Mouse (Mus musculus) kidney, adult 2 months (tissue): ENCODE data around the gene Ube2e2. TPM values are rescaled to one million over a fixed set of nuclear protein-coding genes. Genes with fewer than 3 reads are reported as not detected.
A peak's percentile ranks its signal among the peaks of the same experiment; 100 is the strongest.

Source experiments
- DNase-seq: peaks from one replicate; pipeline ENCODE4 v3.0.0; 2021
- H3K27ac ChIP-seq: fragments of 200-500 bp; 2 replicates; pipeline ENCODE4 v1.5.1; 2012; ENCODE audit warnings: low read depth, low read length, control low read depth, inconsistent platforms; ENCODE audit not compliant: insufficient read depth
- H3K27me3 ChIP-seq: fragments of 200-500 bp; replicated peaks from 2 replicates; pipeline ENCODE4 v1.6.1; 2012; ENCODE audit warnings: mild to moderate bottlenecking, moderate library complexity, low read length, inconsistent platforms; ENCODE audit not compliant: control insufficient read depth, insufficient read depth
- H3K36me3 ChIP-seq: fragments of 200-500 bp; 2 replicates; pipeline ENCODE4 v1.6.1; 2012; ENCODE audit warnings: mild to moderate bottlenecking, moderate library complexity, low read length, inconsistent platforms; ENCODE audit not compliant: control insufficient read depth, insufficient read depth
- H3K4me1 ChIP-seq: fragments of 200-500 bp; 2 replicates; pipeline ENCODE4 v1.6.1; 2011; ENCODE audit warnings: low read length; ENCODE audit not compliant: control insufficient read depth, insufficient read depth
- H3K4me3 ChIP-seq: fragments of 200-500 bp; 2 replicates; pipeline ENCODE4 v1.5.1; 2011; ENCODE audit warnings: mild to moderate bottlenecking, low read depth, low read length, control low read depth; ENCODE audit not compliant: insufficient read depth
- CTCF ChIP-seq: fragments of 200-500 bp; conservative IDR thresholded peaks from 2 replicates; pipeline ENCODE4 v1.5.1; 2011; ENCODE audit warnings: low read depth, mild to moderate bottlenecking, control low read depth, low read length, moderate library complexity, mixed read lengths; ENCODE audit not compliant: insufficient read depth, insufficient read length
- POLR2A ChIP-seq: fragments of 200-500 bp; IDR thresholded peaks from one replicate; pipeline ENCODE4 v1.6.1; 2011; ENCODE audit warnings: low read depth, low read length, control low read depth
- WGBS: fragments of 180-500 bp; shearing (Covaris S2); methylation state at CpG from one replicate; pipeline ENCODE4 v1.1.7; 2018; 5-methylcytosine and 5-hydroxymethylcytosine counted together
- polyA plus RNA-seq: library from polyadenylated mRNA; depleted of rRNA; stranded (reverse); fragments of >200 nt; gene quantifications from 2 replicates; pipeline ENCODE4 v1.2.3, GENCODE M21; 2012

The Ube2e2 gene
- polyA plus RNA-seq, 1 experiment, result 56.7 TPM

- TF ChIP-seq POLR2A (no peak), CTCF (no peak)
- 37% methylated on average over 2 of the region's 2 CpGs for WGBS
- DNase-seq, result peak; percentile 13
- H3K36me3 ChIP-seq, result no peaks in the 10 kb centered on the region
- H3K4me1 ChIP-seq, result no peaks in the 10 kb centered on the region
- H3K27me3 ChIP-seq, result no peaks in the 10 kb centered on the region
- H3K27ac ChIP-seq, result no peak overlapping the region
- H3K4me3 ChIP-seq, result no peak overlapping the region
Observed at GRCm38 (mm10) chr14:18663666-18664065, 230.4 kb downstream of the Ube2e2 start.

GRCm38 (mm10) chr14:18657777-18658753, 236.0 kb downstream of the Ube2e2 start:
- TF ChIP-seq CTCF, result no peak
- no peak for TF ChIP-seq POLR2A
- WGBS, result 72% methylated on average over 4 of the region's 4 CpGs
- Histone ChIP-seq H3K4me3 (no peak overlapping the region), H3K36me3 (no peaks in the 10 kb centered on the region), H3K27ac (no peak overlapping the region), H3K27me3 (no peaks in the 10 kb centered on the region), H3K4me1 (no peaks in the 10 kb centered on the region)
- no peak for DNase-seq

- no peaks in the 10 kb centered on the region for H3K36me3 ChIP-seq
- TF ChIP-seq POLR2A (no peak), CTCF (no peak)
Observed at GRCm38 (mm10) chr14:18649123-18649675, 244.9 kb downstream of the Ube2e2 start.

GRCm38 (mm10) chr14:18641656-18642055, 252.4 kb downstream of the Ube2e2 start:
- Histone ChIP-seq H3K27ac (no peak overlapping the region), H3K36me3 (no peaks in the 10 kb centered on the region), H3K4me3 (no peak overlapping the region), H3K27me3 (no peaks in the 10 kb centered on the region), H3K4me1 (peaks cover 2% of the 10 kb centered on the region; the same call in 1 of the 2 replicates)
- TF ChIP-seq POLR2A, result no peak
- TF ChIP-seq CTCF, result no peak
- WGBS, result 46% methylated on average over 4 of the region's 4 CpGs
- DNase-seq, result peak; percentile 38

More at GRCm38 (mm10) chr14:18649123-18649675, 244.9 kb downstream of the Ube2e2 start:
- no peaks in the 10 kb centered on the region for H3K4me1 ChIP-seq
- H3K27ac ChIP-seq, result no peak overlapping the region
- no peak for DNase-seq
- no peak overlapping the region for H3K4me3 ChIP-seq
- no peaks in the 10 kb centered on the region for H3K27me3 ChIP-seq
- WGBS, result 68% methylated on average over 2 of the region's 2 CpGs

- no peaks in the 10 kb centered on the region for H3K27me3 ChIP-seq
- TF ChIP-seq CTCF (no peak), POLR2A (no peak)
- 58% methylated on average over 2 of the region's 2 CpGs for WGBS
Observed at GRCm38 (mm10) chr14:18638753-18639456, 255.2 kb downstream of the Ube2e2 start.

GRCm38 (mm10) chr14:18637739-18638138, 256.3 kb downstream of the Ube2e2 start:
- H3K27me3 ChIP-seq, result no peaks in the 10 kb centered on the region
- no peak for DNase-seq
- no peaks in the 10 kb centered on the region for H3K36me3 ChIP-seq
- H3K4me1 ChIP-seq, result peaks cover 2% of the 10 kb centered on the region; the same call in 1 of the 2 replicates
- 91% methylated on average over 1 of the region's 1 CpGs for WGBS
- no peak overlapping the region for H3K27ac ChIP-seq
- TF ChIP-seq CTCF (no peak), POLR2A (no peak)
- H3K4me3 ChIP-seq, result no peak overlapping the region

More at GRCm38 (mm10) chr14:18638753-18639456, 255.2 kb downstream of the Ube2e2 start:
- no peak overlapping the region for H3K27ac ChIP-seq
- no peak for DNase-seq
- no peaks in the 10 kb centered on the region for H3K36me3 ChIP-seq
- peaks cover 2% of the 10 kb centered on the region; the same call in 1 of the 2 replicates for H3K4me1 ChIP-seq
- H3K4me3 ChIP-seq, result no peak overlapping the region
